Mouse (Mus musculus): ENCODE measurements around the gene Commd3. TPM values are rescaled to one million over a fixed set of nuclear protein-coding genes. Genes with fewer than 3 reads are reported as not detected.

The Commd3 gene
- polyA plus RNA-seq (2015; fragmentation: Nextera tagmentation; extraction: Ambion mirVana), result 120 and 129 TPM in 2 replicates

GRCm38 (mm10) chr2:18672133-18672765 is at the start of gene Commd3:
Gene Commd3, plus strand, starts transcription at chr2:18672384.

DNA sequence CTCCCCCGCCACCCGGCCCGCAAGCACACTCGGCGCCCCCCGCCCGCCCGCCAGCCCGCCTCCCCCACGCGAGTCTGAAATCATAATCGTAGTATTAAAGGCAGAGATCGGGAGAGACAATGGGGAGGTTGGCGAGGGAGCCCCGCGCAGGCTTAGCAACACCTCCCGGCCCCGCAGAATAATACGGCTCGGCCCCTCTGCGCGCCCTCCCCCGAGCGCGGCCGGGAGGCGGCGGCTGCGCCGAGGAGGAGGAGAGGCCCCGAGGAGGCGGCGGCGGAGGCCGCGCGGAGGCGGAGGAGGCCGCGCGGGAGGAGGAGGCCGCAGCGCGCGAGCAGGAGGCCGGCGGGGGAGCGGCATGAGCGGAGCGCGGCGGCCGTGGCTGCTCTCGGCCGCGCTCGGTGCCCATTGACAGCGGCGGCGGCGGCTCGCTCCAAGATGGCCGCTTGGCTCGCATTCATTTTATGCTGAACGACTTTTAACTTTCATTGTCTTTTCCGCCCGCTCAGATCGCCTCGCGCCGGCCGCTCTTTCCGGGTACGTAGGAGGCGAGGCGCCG is 4.8 kb downstream of the Commd3 start, which contains the start of gene Bmi1:
Gene Bmi1 (plus strand): TSS at position 83 of the 556 bp plus-strand sequence.

GRCm38 (mm10) chr2:18693871-18694610 is 21.9 kb downstream of the Commd3 start, which contains the start of gene Spag6:
Gene Spag6, plus strand, starts transcription at chr2:18694032.

Other genes starting within 250 kb of the Commd3 start
- 8.5 and 9.9 TPM in 2 replicates for gene Bmi1, start 4.6 kb downstream of the Commd3 start, polyA plus RNA-seq (2015; fragmentation: Nextera tagmentation; extraction: Ambion mirVana)
- gene Spag6, start 21.6 kb downstream of the Commd3 start, polyA plus RNA-seq (2015; fragmentation: Nextera tagmentation; extraction: Ambion mirVana), result not detected in 2 replicates

All from spleen, postnatal 0 days (tissue).